Mouse (Mus musculus) CH12.LX (cell line): ENCODE measurements at regions not wholly inside any gene's neighbourhood (a gene's known extent, or its start where the extent isn't known, plus 50 kb on each side); places are given as distances from the start of the nearest gene placed in this dataset.

Source experiments
- CHD2 ChIP-seq: IDR thresholded peaks from 2 replicates; pipeline ENCODE4 v1.6.1; 2011; ENCODE audit warnings: low read length, improper control_type of control experiment
- CTCF ChIP-seq, 2 experiments: IDR thresholded peaks in 1 of 2; conservative IDR thresholded peaks in 1 of 2; 2 replicates each; pipeline ENCODE4 v1.5.1; 2011 to 2012; ENCODE audit warnings: low read depth in 2 of 2, low read length in 2 of 2, improper control_type of control experiment in 1 of 2, inconsistent platforms in 1 of 2, mild to moderate bottlenecking in 1 of 2, moderate library complexity in 1 of 2
- ELF1 ChIP-seq: IDR thresholded peaks from 2 replicates; pipeline ENCODE4 v1.6.1; 2014; ENCODE audit warnings: low read depth, mild to moderate bottlenecking, inconsistent platforms, low read length, improper control_type of control experiment
- MAFK ChIP-seq: IDR thresholded peaks from 2 replicates; pipeline ENCODE4 v1.6.1; 2011; ENCODE audit warnings: low read length, improper control_type of control experiment; ENCODE audit not compliant: insufficient replicate concordance
- PAX5 ChIP-seq: IDR thresholded peaks from 2 replicates; pipeline ENCODE4 v1.6.1; 2012; ENCODE audit warnings: low read length, inconsistent platforms, mixed read lengths
- POLR2A ChIP-seq: IDR thresholded peaks from 2 replicates; pipeline ENCODE4 v1.6.1; 2011; ENCODE audit warnings: low read depth, mild to moderate bottlenecking, improper control_type of control experiment, low read length
- TCF12 ChIP-seq: IDR thresholded peaks from 2 replicates; pipeline ENCODE4 v1.6.1; 2014; ENCODE audit warnings: low read depth, mild to moderate bottlenecking, inconsistent platforms, low read length, improper control_type of control experiment

- TF ChIP-seq CTCF (conservative IDR thresholded peaks at IDR 0.05 in 1 of 2, IDR thresholded peaks at IDR 0.05 in 1 of 2; ENCODE audit: low read depth in 2 of 2, low read length in 2 of 2) (no peak), POLR2A (no peak), CHD2 (no peak), MAFK (no peak), ELF1 (no peak), TCF12 (no peak), PAX5 (no peak)
Measured at GRCm38 (mm10) chr7:74673626-74674295, 119.2 kb upstream of the Slco3a1 start.
